Mouse (Mus musculus) liver, embryonic 13.5 days (tissue): ENCODE measurements around the gene C330021F23Rik. TPM values are rescaled to one million over a fixed set of nuclear protein-coding genes. Genes with fewer than 3 reads are reported as not detected.
"Not testable (repeated sequence)": the region's sequence is repeated elsewhere in the genome, so short reads cannot be mapped to it uniquely, and the experiment has no call there.

Experiments
- ATAC-seq: fragments of 200-750 bp; cut with Nextera tagmentation; 2 replicates; pipeline ENCODE4 v1.8.0; 2017; ENCODE audit warnings: low read depth, mild to moderate bottlenecking, moderate number of reproducible peaks, moderate library complexity
- DNase-seq: peaks from one replicate; pipeline ENCODE4 v3.0.0; 2022
- H3K27ac ChIP-seq: fragments of 300-500 bp; sonication (generic); 2 replicates; pipeline ENCODE4 v1.5.1; 2015; ENCODE audit warnings: moderate library complexity, mild to moderate bottlenecking, inconsistent platforms
- H3K27me3 ChIP-seq: fragments of 300-500 bp; sonication (generic); 2 replicates; pipeline ENCODE4 v1.6.1; 2015; ENCODE audit warnings: mild to moderate bottlenecking, inconsistent platforms
- H3K36me3 ChIP-seq: fragments of 300-500 bp; sonication (generic); 2 replicates; pipeline ENCODE4 v1.6.1; 2015; ENCODE audit warnings: mild to moderate bottlenecking, inconsistent platforms
- H3K4me1 ChIP-seq: fragments of 300-500 bp; sonication (generic); replicated peaks from 2 replicates; pipeline ENCODE4 v1.6.1; 2015; ENCODE audit warnings: inconsistent platforms
- H3K4me2 ChIP-seq: fragments of 300-500 bp; sonication (generic); 2 replicates; pipeline ENCODE4 v1.6.1; 2015; ENCODE audit warnings: inconsistent platforms, mild to moderate bottlenecking, moderate library complexity
- H3K4me3 ChIP-seq: fragments of 300-500 bp; sonication (generic); replicated peaks from 2 replicates; pipeline ENCODE4 v1.5.1; 2015; ENCODE audit warnings: mild to moderate bottlenecking, inconsistent platforms
- H3K9ac ChIP-seq: fragments of 300-500 bp; sonication (generic); 2 replicates; pipeline ENCODE4 v1.6.1; 2015; ENCODE audit warnings: mild to moderate bottlenecking, inconsistent platforms
- H3K9me3 ChIP-seq: fragments of 300-500 bp; sonication (generic); replicated peaks from 2 replicates; pipeline ENCODE4 v1.6.1; 2016; ENCODE audit warnings: inconsistent platforms
- WGBS: fragments of 180-500 bp; shearing (Covaris S2); methylation state at CpG from one replicate; pipeline ENCODE4 v1.1.7; 2015; ENCODE audit not compliant: insufficient replicate concordance; 5-methylcytosine and 5-hydroxymethylcytosine counted together
- polyA plus RNA-seq: library from polyadenylated mRNA; unstranded; fragments of >200 nt; fragmentation: Nextera tagmentation; extraction: Ambion mirVana; gene quantifications from 2 replicates; pipeline ENCODE4 v1.2.1, GENCODE M21; 2015

C330021F23Rik gene
- polyA plus RNA-seq, 1 experiment from 2014 or later: 2.5 TPM

- Histone ChIP-seq H3K9ac (no peak overlapping the region), H3K36me3 (no peaks in the 10 kb centered on the region), H3K4me3 (no peak overlapping the region), H3K9me3 (no peaks in the 10 kb centered on the region), H3K27ac (no peak overlapping the region), H3K27me3 (no peaks in the 10 kb centered on the region), H3K4me1 (no peaks in the 10 kb centered on the region), H3K4me2 (no peak overlapping the region)
- peak; percentile 82 for ATAC-seq
- WGBS: 57% methylated on average over 4 of the region's 4 CpGs
- DNase-seq: no peak
These were observed 11.7 kb upstream of the C330021F23Rik start for GRCm38 (mm10) chr8:3556114-3556513.

GRCm38 (mm10) chr8:3568378-3568777 is 588 bp downstream of the C330021F23Rik start:
- 17% methylated on average over 7 of the region's 7 CpGs for WGBS
- DNase-seq (no peak), ATAC-seq (no peak)
- Histone ChIP-seq H3K27me3 (no peaks in the 10 kb centered on the region), H3K4me3 (peak overlapping the region; percentile 23), H3K9ac (no peak overlapping the region), H3K9me3 (no peaks in the 10 kb centered on the region), H3K36me3 (no peaks in the 10 kb centered on the region), H3K4me2 (peak overlapping the region; percentile 42), H3K27ac (peak overlapping the region; percentile 50; the same call in 1 of the 2 replicates), H3K4me1 (no peaks in the 10 kb centered on the region)

- Histone ChIP-seq H3K4me1 (no peaks in the 10 kb centered on the region), H3K4me3 (no peak overlapping the region), H3K27ac (no peak overlapping the region), H3K4me2 (no peak overlapping the region), H3K27me3 (no peaks in the 10 kb centered on the region), H3K36me3 (no peaks in the 10 kb centered on the region), H3K9me3 (no peaks in the 10 kb centered on the region), H3K9ac (no peak overlapping the region)
- ATAC-seq (no peak), DNase-seq (no peak)
- WGBS: 71% methylated on average over 5 of the region's 5 CpGs
These were observed 2.0 kb downstream of the C330021F23Rik start for GRCm38 (mm10) chr8:3569784-3570183.

GRCm38 (mm10) chr8:3574546-3574945 is 6.8 kb downstream of the C330021F23Rik start:
- no peak for DNase-seq
- Histone ChIP-seq H3K36me3 (no peaks in the 10 kb centered on the region), H3K4me1 (peaks cover 7% of the 10 kb centered on the region), H3K9me3 (no peaks in the 10 kb centered on the region), H3K27me3 (no peaks in the 10 kb centered on the region), H3K27ac (no peak overlapping the region), H3K4me2 (no peak overlapping the region), H3K9ac (no peak overlapping the region), H3K4me3 (no peak overlapping the region)
- 71% methylated on average over 3 of the region's 3 CpGs for WGBS
- ATAC-seq: no peak

- DNase-seq: no peak
- Histone ChIP-seq H3K4me1 (peaks cover 7% of the 10 kb centered on the region), H3K9ac (no peak overlapping the region), H3K4me2 (no peak overlapping the region), H3K27ac (no peak overlapping the region), H3K36me3 (no peaks in the 10 kb centered on the region), H3K27me3 (no peaks in the 10 kb centered on the region), H3K4me3 (no peak overlapping the region), H3K9me3 (no peaks in the 10 kb centered on the region)
- 57% methylated on average over 15 of the region's 15 CpGs for WGBS
- no peak for ATAC-seq
These were observed 8.6 kb downstream of the C330021F23Rik start for GRCm38 (mm10) chr8:3576211-3576960.

GRCm38 (mm10) chr8:3579390-3580364 is 11.9 kb downstream of the C330021F23Rik start:
- 73% methylated on average over 9 of the region's 9 CpGs for WGBS
- Histone ChIP-seq H3K9me3 (no peaks in the 10 kb centered on the region), H3K4me2 (no peak overlapping the region), H3K27ac (no peak overlapping the region), H3K4me3 (no peak overlapping the region), H3K36me3 (no peaks in the 10 kb centered on the region), H3K27me3 (no peaks in the 10 kb centered on the region), H3K9ac (no peak overlapping the region), H3K4me1 (peaks cover 7% of the 10 kb centered on the region)
- DNase-seq (no peak), ATAC-seq (no peak)

- H3K27ac ChIP-seq, H3K36me3 ChIP-seq, DNase-seq, H3K27me3 ChIP-seq, H3K4me3 ChIP-seq, ATAC-seq, H3K9me3 ChIP-seq, H3K4me2 ChIP-seq, H3K9ac ChIP-seq: not testable (repeated sequence)
- H3K4me1 ChIP-seq: peaks cover 12% of the 10 kb centered on the region
- WGBS: 51% methylated on average over 1 of the region's 3 CpGs
These were observed 14.2 kb downstream of the C330021F23Rik start for GRCm38 (mm10) chr8:3581961-3582360.

- Histone ChIP-seq H3K27ac (no peak overlapping the region), H3K4me3 (no peak overlapping the region), H3K27me3 (peaks cover 12% of the 10 kb centered on the region; the same call in 1 of the 2 replicates), H3K36me3 (no peaks in the 10 kb centered on the region), H3K4me2 (peak overlapping the region; percentile 95), H3K9ac (no peak overlapping the region), H3K9me3 (no peaks in the 10 kb centered on the region), H3K4me1 (peaks cover 29% of the 10 kb centered on the region)
- DNase-seq (no peak), ATAC-seq (peak; percentile 60)
- WGBS: 32% methylated on average over 2 of the region's 2 CpGs
These were observed 18.7 kb downstream of the C330021F23Rik start for GRCm38 (mm10) chr8:3586452-3586851.

GRCm38 (mm10) chr8:3586993-3587390 is 19.2 kb downstream of the C330021F23Rik start, which contains the start of gene Camsap3:
Camsap3 (plus strand) TSS chr8:3587293.
- peaks cover 12% of the 10 kb centered on the region; the same call in 1 of the 2 replicates for H3K27me3 ChIP-seq
- no peaks in the 10 kb centered on the region for H3K9me3 ChIP-seq
- ATAC-seq: peak; percentile 22
- H3K4me2 ChIP-seq: peak within 1 kb of the TSS; percentile 95
- H3K36me3 ChIP-seq: no peaks in the 10 kb centered on the region
- H3K9ac ChIP-seq: peak within 1 kb of the TSS; percentile 72
- H3K4me3 ChIP-seq: peak within 1 kb of the TSS; percentile 71
- H3K4me1 ChIP-seq: peaks cover 29% of the 10 kb centered on the region
- H3K27ac ChIP-seq: peak within 1 kb of the TSS; percentile 12; the same call in 1 of the 2 replicates
- DNase-seq: no peak
- WGBS: 10% methylated on average over 7 of the region's 7 CpGs

- Histone ChIP-seq H3K4me1 (peaks cover 29% of the 10 kb centered on the region), H3K36me3 (no peaks in the 10 kb centered on the region), H3K9me3 (no peaks in the 10 kb centered on the region), H3K27ac (peak overlapping the region; percentile 12; the same call in 1 of the 2 replicates), H3K4me3 (peak overlapping the region; percentile 71), H3K27me3 (peaks cover 12% of the 10 kb centered on the region; the same call in 1 of the 2 replicates), H3K4me2 (peak overlapping the region; percentile 95), H3K9ac (peak overlapping the region; percentile 72)
- DNase-seq (peak; percentile 45), ATAC-seq (peak; percentile 69)
- WGBS: 1% methylated on average over 72 of the region's 77 CpGs
These were observed 19.8 kb downstream of the C330021F23Rik start for GRCm38 (mm10) chr8:3587391-3588257.
